Mouse (Mus musculus) kidney, embryonic 16.5 days (tissue): Measurements from ENCODE around the gene Fnbp1l. TPM values are rescaled to one million over a fixed set of nuclear protein-coding genes. Genes with fewer than 3 reads are reported as not detected.

Source experiments
- ATAC-seq: fragments of 200-750 bp; cut with Nextera tagmentation; 2 replicates; pipeline ENCODE4 v1.8.0; 2017; ENCODE audit warnings: moderate TSS enrichment; ENCODE audit not compliant: low FRiP score, low TSS enrichment
- H3K27ac ChIP-seq: fragments of 300-500 bp; sonication (generic); 2 replicates; pipeline ENCODE4 v1.5.1; 2014; ENCODE audit warnings: low read length
- H3K27me3 ChIP-seq: fragments of 300-500 bp; sonication (generic); 2 replicates; pipeline ENCODE4 v1.6.1; 2014; ENCODE audit warnings: low read length, control low read depth, mixed read lengths; ENCODE audit not compliant: insufficient read depth
- H3K36me3 ChIP-seq: fragments of 300-500 bp; sonication (generic); 2 replicates; pipeline ENCODE4 v1.6.1; 2014; ENCODE audit warnings: low read length, control low read depth, mixed read lengths; ENCODE audit not compliant: insufficient read depth
- H3K4me1 ChIP-seq: fragments of 300-500 bp; sonication (generic); 2 replicates; pipeline ENCODE4 v1.6.1; 2014; ENCODE audit warnings: low read length, control low read depth, mixed read lengths; ENCODE audit not compliant: insufficient read depth
- H3K4me2 ChIP-seq: fragments of 300-500 bp; sonication (generic); replicated peaks from 2 replicates; pipeline ENCODE4 v1.6.1; 2014; ENCODE audit warnings: low read depth, low read length
- H3K4me3 ChIP-seq: fragments of 300-500 bp; sonication (generic); 2 replicates; pipeline ENCODE4 v1.5.1; 2014; ENCODE audit warnings: mild to moderate bottlenecking, low read length
- H3K9ac ChIP-seq: fragments of 300-500 bp; sonication (generic); replicated peaks from 2 replicates; pipeline ENCODE4 v1.6.1; 2014; ENCODE audit warnings: low read length
- H3K9me3 ChIP-seq: fragments of 300-500 bp; sonication (generic); 2 replicates; pipeline ENCODE4 v1.6.1; 2016; ENCODE audit warnings: low read length, control low read depth
- WGBS: fragments of 180-500 bp; shearing (Covaris S2); extraction: QIAGEN DNeasy Blood & Tissue Kit; methylation state at CpG from one replicate; pipeline ENCODE4 v1.1.7; 2014; 5-methylcytosine and 5-hydroxymethylcytosine counted together
- polyA plus RNA-seq: library from polyadenylated mRNA; unstranded; fragments of >200 nt; fragmentation: Nextera tagmentation; extraction: Ambion mirVana; gene quantifications from 2 replicates; pipeline ENCODE4 v1.2.1, GENCODE M21; 2015

Gene Fnbp1l
- polyA plus RNA-seq = 41.4 and 46.2 TPM in 2 replicates

DNA sequence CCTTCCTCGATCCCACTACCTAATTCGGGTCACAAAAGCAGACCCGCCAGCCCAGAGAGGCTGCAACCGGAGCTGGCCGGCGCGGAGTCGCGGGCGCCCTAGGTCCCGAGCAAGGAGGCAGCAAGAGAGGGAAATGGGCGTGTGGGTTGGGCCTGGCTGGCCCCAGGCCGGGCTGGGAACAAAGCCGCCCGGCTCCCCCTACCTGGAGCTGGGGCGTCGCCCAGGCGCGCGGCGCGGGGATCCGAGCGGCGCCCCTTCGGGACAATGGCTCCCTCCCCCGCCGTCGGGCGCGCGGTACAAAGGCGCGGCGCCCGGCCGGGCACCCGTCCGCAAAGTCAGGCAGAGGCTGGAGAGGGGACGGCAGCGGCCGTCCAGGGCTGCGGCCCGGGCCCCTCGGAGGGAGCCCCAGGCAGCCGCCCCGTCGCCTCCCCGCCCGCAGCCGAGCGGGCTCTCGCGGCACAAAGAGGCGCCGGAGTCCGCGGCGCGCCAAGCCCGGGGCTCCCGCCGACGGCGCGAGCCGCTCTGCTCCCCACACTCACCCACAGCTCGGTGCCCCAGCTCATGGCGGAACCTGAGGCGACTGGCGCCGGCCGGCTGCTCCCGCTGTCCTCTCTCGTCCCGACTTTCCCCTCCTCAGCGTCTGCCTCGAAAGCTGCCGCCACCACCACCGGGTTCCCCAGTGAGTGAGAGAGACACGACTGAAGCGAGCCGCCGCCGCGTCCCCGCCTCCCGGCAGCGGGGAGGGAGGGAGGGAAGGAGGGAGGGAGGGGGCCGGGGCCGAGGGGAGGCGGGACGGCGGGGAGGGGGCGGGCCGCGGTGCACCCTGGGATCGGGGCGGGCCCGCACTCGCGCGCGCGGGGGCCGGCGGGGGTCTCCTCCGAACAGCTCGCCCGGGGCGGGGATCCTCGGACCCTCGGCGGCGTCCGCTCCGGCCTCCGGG lies at the start of gene Fnbp1l:
Gene Fnbp1l (minus strand): TSS at position 725 of the 940 bp plus-strand sequence.
- peak; percentile 87 for ATAC-seq
- peak within 1 kb of the TSS; percentile 98 for H3K4me3 ChIP-seq
- H3K27ac ChIP-seq = peak within 1 kb of the TSS; percentile 98
- no peaks in the 10 kb centered on the region for H3K9me3 ChIP-seq
- peak within 1 kb of the TSS; percentile 100 for H3K9ac ChIP-seq
- no peaks in the 10 kb centered on the region for H3K36me3 ChIP-seq
- H3K4me1 ChIP-seq = peaks cover 25% of the 10 kb centered on the region
- under 1% methylated on average over 63 of the region's 118 CpGs for WGBS
- peak within 1 kb of the TSS; percentile 86 for H3K4me2 ChIP-seq
- no peaks in the 10 kb centered on the region for H3K27me3 ChIP-seq

DNA sequence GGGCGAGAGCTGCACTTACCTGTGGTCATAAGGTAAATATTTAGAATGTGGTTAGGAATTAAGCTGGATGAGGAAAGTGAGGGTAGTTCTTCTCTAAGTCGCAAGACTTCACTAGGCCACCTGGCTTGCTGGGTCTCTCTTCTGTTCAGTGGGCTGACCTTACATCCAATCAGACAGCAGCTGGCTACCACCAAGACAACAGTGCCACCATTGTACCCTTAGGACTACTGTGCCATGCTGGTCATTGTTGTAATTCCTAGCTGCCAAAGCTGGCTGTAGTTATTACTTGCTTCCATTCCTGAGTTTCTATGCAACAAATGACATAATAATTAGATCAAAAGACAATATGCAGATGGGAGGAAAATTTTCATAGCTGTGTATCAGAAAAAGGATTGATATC lies 41.3 kb upstream of the Fnbp1l start:
- Histone ChIP-seq H3K4me1 (no peaks in the 10 kb centered on the region), H3K4me3 (no peak overlapping the region), H3K27ac (no peak overlapping the region), H3K36me3 (no peaks in the 10 kb centered on the region), H3K9ac (no peak overlapping the region), H3K27me3 (no peaks in the 10 kb centered on the region), H3K9me3 (no peaks in the 10 kb centered on the region), H3K4me2 (no peak overlapping the region)
- ATAC-seq = no peak
- 91% methylated on average over 2 of the region's 2 CpGs for WGBS

DNA sequence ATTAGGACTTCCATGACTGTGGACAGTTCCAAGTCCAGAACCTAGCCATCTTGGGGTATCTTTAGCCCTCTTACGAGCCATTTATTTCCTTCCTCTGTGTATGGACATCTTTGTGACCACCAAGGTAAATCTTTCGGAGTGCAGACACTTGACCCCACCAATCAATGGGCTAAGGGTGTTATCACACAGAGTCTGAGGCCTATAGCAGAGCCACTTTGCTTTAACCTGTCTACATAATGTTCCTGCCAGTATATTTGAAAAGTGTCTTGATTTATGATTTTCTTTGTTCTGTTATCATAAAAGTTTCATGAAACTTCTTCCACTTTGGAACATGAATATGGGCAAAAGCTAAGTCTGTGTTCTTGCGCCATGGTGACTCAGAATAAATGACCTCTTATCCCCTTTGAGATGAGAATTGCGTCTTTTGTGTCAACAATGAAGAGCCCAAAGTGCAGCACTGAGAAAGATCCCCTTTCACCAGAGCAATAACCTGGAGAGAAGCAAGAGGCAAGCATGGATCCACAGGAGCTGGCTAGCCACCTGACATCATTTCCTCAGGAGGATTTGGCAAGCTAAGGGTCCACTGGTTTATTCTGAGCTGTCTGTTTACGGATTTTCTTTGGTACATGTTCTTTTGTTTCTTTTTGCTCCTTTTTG lies 39.9 kb upstream of the Fnbp1l start:
- Histone ChIP-seq H3K4me3 (no peak overlapping the region), H3K4me2 (no peak overlapping the region), H3K36me3 (no peaks in the 10 kb centered on the region), H3K27ac (no peak overlapping the region), H3K9ac (no peak overlapping the region), H3K9me3 (no peaks in the 10 kb centered on the region), H3K4me1 (no peaks in the 10 kb centered on the region), H3K27me3 (no peaks in the 10 kb centered on the region)
- WGBS = 89% methylated on average over 5 of the region's 5 CpGs
- ATAC-seq = no peak

DNA sequence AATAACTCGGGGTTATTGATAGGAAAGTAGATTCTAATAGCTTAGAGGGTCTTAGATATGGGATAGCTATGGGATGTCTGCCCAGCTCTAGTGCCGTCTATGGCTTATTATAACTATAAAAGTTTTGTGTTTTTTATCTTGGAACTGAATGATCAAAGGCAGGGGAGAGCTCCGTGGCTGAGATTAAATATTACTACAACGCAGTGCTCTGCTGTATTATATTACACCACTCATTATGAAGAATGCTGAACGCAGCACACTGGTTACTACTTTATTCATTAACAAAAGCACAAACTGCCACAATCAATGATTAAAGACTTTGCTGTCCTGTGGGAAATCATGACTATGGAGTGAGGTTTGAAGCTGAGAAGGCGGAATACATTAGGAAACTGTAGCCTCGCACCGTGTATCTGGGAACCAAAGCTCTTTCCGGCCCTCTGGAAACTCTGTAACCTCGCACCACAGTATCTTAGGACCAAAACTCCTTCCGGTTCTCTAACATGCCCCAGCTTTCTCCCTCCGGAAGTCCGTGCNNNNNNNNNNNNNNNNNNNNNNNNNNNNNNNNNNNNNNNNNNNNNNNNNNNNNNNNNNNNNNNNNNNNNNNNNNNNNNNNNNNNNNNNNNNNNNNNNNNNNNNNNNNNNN lies 27.8 kb upstream of the Fnbp1l start:
- Histone ChIP-seq H3K9ac (peak overlapping the region; percentile 20), H3K4me1 (peaks cover 6% of the 10 kb centered on the region; the same call in 1 of the 2 replicates), H3K9me3 (no peaks in the 10 kb centered on the region), H3K27ac (peak overlapping the region; percentile 70), H3K36me3 (no peaks in the 10 kb centered on the region), H3K27me3 (no peaks in the 10 kb centered on the region), H3K4me3 (no peak overlapping the region), H3K4me2 (peak overlapping the region; percentile 21)
- peak; percentile 83 for ATAC-seq
- WGBS = 56% methylated on average over 13 of the region's 13 CpGs

DNA sequence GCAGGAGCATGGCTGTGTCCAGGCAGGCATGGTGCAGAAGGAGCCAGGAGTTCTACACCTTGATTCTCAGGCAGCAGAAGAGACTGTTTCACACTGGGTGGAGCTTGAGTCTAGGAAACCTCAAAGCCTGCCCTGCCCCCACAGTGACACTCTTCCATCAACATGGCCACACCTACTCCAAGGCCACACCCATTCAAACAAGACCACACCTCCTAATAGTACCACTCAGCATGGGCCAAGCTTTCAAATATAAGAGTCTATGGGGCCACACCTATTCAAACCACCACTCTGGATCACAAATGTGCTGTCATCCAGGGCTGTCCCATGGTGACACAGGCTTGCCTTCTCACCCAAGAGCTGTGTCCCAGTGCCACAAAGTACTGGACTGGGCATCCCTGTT lies 20.8 kb upstream of the Fnbp1l start:
- H3K36me3 ChIP-seq = no peaks in the 10 kb centered on the region
- no peak overlapping the region for H3K9ac ChIP-seq
- H3K27me3 ChIP-seq = no peaks in the 10 kb centered on the region
- H3K4me3 ChIP-seq = no peak overlapping the region
- no peak overlapping the region for H3K4me2 ChIP-seq
- no peak overlapping the region for H3K27ac ChIP-seq
- peaks cover 8% of the 10 kb centered on the region for H3K4me1 ChIP-seq
- no peak for ATAC-seq
- H3K9me3 ChIP-seq = no peaks in the 10 kb centered on the region

DNA sequence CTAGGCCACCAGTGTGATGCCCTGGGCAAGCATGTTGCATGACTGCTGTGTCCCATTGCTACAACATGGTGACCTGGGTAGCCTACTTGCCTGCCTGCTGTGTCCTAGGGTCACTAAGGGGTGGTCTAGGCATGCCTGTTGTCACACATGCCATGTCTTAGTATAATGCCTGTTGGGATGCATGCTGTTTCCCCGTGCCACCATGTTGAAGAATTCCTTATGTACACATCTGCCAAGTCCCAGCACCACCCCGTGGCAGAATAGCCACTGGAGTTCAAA lies 19.6 kb upstream of the Fnbp1l start:
- WGBS = 77% methylated on average over 2 of the region's 2 CpGs
- no peak overlapping the region for H3K27ac ChIP-seq
- peaks cover 14% of the 10 kb centered on the region for H3K4me1 ChIP-seq
- no peak overlapping the region for H3K4me2 ChIP-seq
- no peak overlapping the region for H3K9ac ChIP-seq
- H3K27me3 ChIP-seq = no peaks in the 10 kb centered on the region
- H3K4me3 ChIP-seq = no peak overlapping the region
- no peaks in the 10 kb centered on the region for H3K36me3 ChIP-seq
- no peaks in the 10 kb centered on the region for H3K9me3 ChIP-seq
- 0 out of 2 replicates have a peak, but pooled peaks have one; percentile 7 for ATAC-seq

DNA sequence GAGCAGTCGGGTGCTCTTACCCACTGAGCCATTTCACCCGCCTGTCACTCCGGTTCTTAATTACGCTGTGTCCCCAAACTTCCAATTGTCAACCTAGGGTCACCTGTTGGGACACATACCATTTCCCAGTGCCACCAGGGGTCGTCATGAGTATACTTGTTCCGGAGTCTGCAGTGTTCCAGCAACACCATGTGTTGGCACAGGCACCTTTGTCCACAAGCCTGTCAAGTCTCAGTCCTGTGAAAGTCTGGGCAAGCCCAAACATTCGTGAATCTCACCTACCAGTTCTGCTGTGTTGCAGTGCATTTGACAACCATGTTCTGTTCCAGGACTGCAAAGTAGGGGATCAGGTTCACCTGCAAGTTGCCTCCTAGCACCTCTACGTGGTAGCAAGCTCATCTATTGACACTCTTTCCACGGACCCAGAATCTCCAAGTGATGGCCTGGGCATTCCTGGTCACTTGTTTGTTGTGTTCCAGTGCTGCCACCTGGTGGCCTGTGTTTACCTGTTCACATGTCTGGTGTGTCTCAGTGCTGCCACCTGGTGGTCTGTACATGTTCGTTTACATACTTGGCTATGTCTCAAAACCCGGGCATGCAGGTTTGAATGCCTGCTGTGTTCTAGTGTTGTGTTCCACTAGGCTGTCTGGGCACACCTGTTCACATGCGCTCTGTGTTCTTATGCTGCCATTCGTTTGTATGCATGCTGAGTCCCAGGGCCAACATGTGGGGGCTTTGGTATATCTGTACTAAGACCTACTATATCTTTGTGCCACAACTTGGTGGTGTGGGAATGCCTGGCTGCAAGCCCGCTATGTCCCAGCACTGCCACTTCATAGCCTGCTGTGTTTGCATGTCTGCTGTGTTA lies 19.0 kb upstream of the Fnbp1l start:
- Histone ChIP-seq H3K36me3 (no peaks in the 10 kb centered on the region), H3K4me3 (no peak overlapping the region), H3K27ac (no peak overlapping the region), H3K4me1 (peaks cover 14% of the 10 kb centered on the region), H3K9ac (peak overlapping the region; percentile 52; the same call in 1 of the 2 replicates), H3K9me3 (no peaks in the 10 kb centered on the region), H3K4me2 (no peak overlapping the region; the same call in 1 of the 2 replicates), H3K27me3 (no peaks in the 10 kb centered on the region)
- ATAC-seq = peak; percentile 73
- WGBS = 37% methylated on average over 14 of the region's 14 CpGs

DNA sequence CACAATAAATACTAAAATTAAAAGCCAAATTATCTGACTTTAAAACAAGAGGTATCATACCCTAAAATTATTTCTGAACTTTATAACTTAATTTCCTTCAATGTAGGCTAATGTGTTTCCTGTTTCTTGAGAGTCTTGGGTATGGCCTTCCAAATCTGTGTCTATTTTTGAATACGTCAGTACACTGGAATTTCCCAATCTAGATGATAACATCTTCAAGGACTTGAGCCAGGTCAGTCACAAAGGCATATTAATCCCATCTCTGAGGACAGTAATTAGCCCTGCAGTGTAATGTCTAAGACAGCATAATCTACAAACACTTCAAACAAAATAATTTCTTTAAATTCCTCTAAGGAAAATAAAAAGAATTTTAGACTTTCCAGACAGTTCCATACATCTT lies 17.8 kb upstream of the Fnbp1l start:
- no peak overlapping the region for H3K27ac ChIP-seq
- H3K4me2 ChIP-seq = no peak overlapping the region
- WGBS = 65% methylated on average over 1 of the region's 1 CpGs
- no peaks in the 10 kb centered on the region for H3K36me3 ChIP-seq
- H3K9me3 ChIP-seq = no peaks in the 10 kb centered on the region
- H3K4me3 ChIP-seq = no peak overlapping the region
- no peak for ATAC-seq
- H3K27me3 ChIP-seq = no peaks in the 10 kb centered on the region
- H3K4me1 ChIP-seq = peaks cover 14% of the 10 kb centered on the region
- no peak overlapping the region for H3K9ac ChIP-seq

DNA sequence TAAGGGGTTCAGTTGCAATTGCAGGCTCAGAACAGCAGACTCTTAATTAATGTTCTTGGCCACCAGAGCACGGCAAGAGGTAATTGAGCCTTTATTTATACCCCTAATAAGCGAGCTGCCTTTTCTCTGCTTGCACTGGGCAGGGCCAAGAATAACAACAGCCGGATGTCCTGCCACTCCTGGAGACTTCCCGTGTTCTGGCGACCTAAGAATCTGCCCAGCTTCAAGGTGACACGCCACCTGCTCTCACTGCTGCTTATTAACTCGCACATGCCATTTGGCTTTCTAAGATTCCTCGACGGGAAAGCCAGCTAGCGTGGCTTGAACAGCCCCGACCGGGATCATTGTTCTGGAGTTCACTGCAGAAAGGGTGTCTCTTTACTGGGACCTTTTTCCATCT lies 15.7 kb upstream of the Fnbp1l start:
- ATAC-seq = peak; percentile 81
- peak overlapping the region; percentile 91 for H3K27ac ChIP-seq
- 2% methylated on average over 12 of the region's 12 CpGs for WGBS

More for the DNA sequence above, 15.7 kb upstream of the Fnbp1l start:
- H3K27me3 ChIP-seq = no peaks in the 10 kb centered on the region
- H3K4me3 ChIP-seq = peak overlapping the region; percentile 3; the same call in 1 of the 2 replicates
- no peaks in the 10 kb centered on the region for H3K36me3 ChIP-seq
- peak overlapping the region; percentile 39; the same call in 1 of the 2 replicates for H3K9ac ChIP-seq
- H3K9me3 ChIP-seq = no peaks in the 10 kb centered on the region
- H3K4me1 ChIP-seq = peaks cover 14% of the 10 kb centered on the region
- peak overlapping the region; percentile 33 for H3K4me2 ChIP-seq
